21 mouse cellular contexts compared by ENCODE assay signal in the genomic region with DNA sequence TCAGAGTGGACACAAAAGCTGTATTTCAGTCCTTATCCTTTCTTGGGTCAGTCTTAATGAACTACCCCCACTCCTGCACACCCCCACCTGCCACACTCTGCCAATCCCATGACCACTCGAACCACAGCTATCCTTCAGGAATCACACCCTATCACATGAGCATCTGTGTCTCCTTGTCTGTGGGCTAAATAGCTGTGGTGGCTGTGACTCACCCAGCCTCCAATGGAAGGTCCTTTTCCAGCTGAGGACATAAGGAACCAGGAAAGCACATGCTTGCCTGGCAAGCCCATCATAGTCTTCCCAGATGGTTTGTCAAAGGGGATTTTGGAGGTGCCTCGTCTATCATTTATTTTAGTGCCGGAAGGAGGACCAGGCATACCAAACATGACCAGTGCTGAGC. TPM values are rescaled to one million over a fixed set of nuclear protein-coding genes. Genes with fewer than 3 reads are reported as not detected.
"Had no signal": no experiment of that assay in that cellular context is flagged by ENCODE, and none has a peak within 500 bp of the region (broad histone marks: within the 10 kb centered on the region; RNA-seq: fewer than 3 reads in every experiment).

No protein-coding gene starts in this region.

- H3K4me1 ChIP-seq: stomach, embryonic 15.5 days had no signal

- H3K27me3 ChIP-seq: neural tube, embryonic 12.5 days; neural tube, embryonic 13.5 days; neural tube, embryonic 15.5 days; stomach, embryonic 15.5 days had no signal

- H3K4me3 ChIP-seq: neural tube, embryonic 12.5 days; neural tube, embryonic 13.5 days; neural tube, embryonic 15.5 days; stomach, embryonic 15.5 days had no signal

- DNase-seq: retina, postnatal 1 day; right cerebral cortex, postnatal 14 days; right cerebral cortex, postnatal 25 days; right cerebral cortex, postnatal 4 days; spleen, adult 18-20 months; thymus, adult 18-20 months; thymus, adult 2 months; thymus, postnatal 14 days; thymus, postnatal 25 days; thymus, postnatal 36 days; thymus, postnatal 4 days had no signal

- H3K9me3 ChIP-seq: neural tube, embryonic 12.5 days; neural tube, embryonic 13.5 days; neural tube, embryonic 15.5 days; stomach, embryonic 15.5 days had no signal

- H3K36me3 ChIP-seq: neural tube, embryonic 12.5 days; neural tube, embryonic 13.5 days; neural tube, embryonic 15.5 days; stomach, embryonic 15.5 days had no signal

RNA-seq across cellular contexts. Expression of a gene that starts 20.0 kb away (rescaled TPM):
- total RNA-seq: neutrophil, adult 5-6 weeks had no signal
- polyA plus RNA-seq: small intestine, adult 2 months; spleen, adult 2 months; stomach, embryonic 16.5 days; stomach, postnatal 0 days; urinary bladder, adult 2 months had no signal
